Mouse (Mus musculus) heart, postnatal 0 days (tissue): ENCODE measurements around the gene Tmem104.

Experiments
- CTCF ChIP-seq: IDR thresholded peaks from 2 replicates; pipeline ENCODE4 v1.5.1; 2016; ENCODE audit warnings: antibody characterized with exemption, control low read depth, low read depth
- EP300 ChIP-seq: IDR thresholded peaks from 2 replicates; pipeline ENCODE4 v1.6.1; 2016; ENCODE audit warnings: antibody characterized with exemption, low read depth

DNA sequence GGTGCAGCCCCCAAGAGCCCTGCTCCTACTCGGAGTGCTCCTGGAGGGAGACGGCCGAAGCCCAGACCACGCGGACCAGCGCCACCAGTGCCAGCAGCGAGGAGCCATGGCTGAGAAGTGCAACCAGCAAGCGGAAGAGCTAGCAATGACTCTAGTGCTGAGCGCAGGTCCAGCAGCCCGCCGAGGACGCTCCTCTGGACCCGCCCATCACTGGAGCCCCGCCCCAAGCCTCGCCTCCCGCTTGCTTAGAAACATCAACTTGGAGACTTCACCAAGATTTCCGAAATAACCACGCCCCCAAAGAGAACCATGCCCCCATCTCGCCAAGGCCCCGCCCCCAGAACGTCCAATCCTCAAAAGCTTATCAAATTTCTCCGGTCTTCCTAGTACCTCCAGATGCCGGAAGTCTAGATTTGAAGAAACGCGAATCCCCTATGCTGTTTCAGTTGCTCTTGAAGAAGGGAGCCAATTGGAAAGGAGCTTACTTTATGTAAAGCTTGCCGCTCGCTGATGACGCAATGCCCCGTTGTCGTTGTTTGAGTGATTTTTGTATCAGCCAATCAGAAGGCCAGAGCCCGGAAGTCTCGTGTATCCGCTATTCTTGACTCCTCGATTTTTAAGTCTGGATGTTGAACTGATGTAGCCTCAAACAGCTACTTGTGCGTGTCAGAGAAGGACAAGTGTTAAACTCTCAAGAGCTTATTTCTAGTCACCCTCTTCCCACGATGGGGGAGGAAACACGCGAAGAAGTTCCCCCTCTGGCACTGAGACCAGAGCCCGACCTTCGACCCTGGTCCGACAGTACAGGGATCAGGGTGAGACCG lies 89.7 kb downstream of the Tmem104 start, which contains the start of gene Fdxr:
- TF ChIP-seq CTCF (no peak), EP300 (0 out of 2 replicates have a peak, but pooled peaks have one; percentile 74)
